Mouse (Mus musculus): ENCODE results near the gene Ccdc126.

- TF ChIP-seq CTCF (conservative IDR thresholded peaks at IDR 0.05; ENCODE audit: low read length) (no peak), NANOG (IDR thresholded peaks at IDR 0.05; ENCODE audit: borderline replicate concordance, low read length) (no peak), POU5F1 (IDR thresholded peaks at IDR 0.05; ENCODE audit: borderline replicate concordance, low read length) (no peak)
Measured at GRCm38 (mm10) chr6:49373943-49374342, 54.9 kb downstream of the Ccdc126 start.
